9 mouse cellular contexts compared by ENCODE assay signal in the genomic region with DNA sequence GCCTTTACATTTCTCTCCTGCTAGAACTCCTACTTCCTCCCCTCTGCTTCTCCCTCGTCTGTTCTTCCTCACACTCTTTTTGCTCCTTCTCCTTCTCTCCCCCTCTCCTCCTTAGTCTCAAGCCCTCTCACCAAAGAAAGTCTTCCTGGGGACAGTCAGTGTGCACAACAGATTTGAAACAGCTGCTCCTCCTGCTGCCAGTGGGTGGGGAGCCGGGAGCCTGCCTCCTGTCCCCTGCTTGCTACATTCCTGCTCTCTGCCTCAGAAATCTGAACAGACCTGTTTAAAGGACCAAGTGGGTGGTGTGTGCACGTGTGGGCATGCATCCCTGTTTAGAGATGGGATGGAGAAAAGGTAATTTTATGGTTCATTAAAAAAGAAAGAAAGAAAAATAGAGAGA.
DNase-seq lines count a peak whose midpoint lies in the region; ATAC-seq and TF ChIP-seq lines count a peak whose summit lies in the region.
"Had no signal": no experiment of that assay in that cellular context is flagged by ENCODE, and none has a peak within 500 bp of the region (broad histone marks: within the 10 kb centered on the region; RNA-seq: fewer than 3 reads in every experiment).

No protein-coding gene starts in this region.

- TF ChIP-seq CTCF in gastrocnemius, adult 2 months (IDR thresholded peaks at IDR 0.05), result no peak

- ATAC-seq in embryonic facial prominence, embryonic 11.5 days (replicated peaks; ENCODE audit: insufficient number of reproducible peaks, low FRiP score, low TSS enrichment, low read depth), result 0 out of 2 replicates have a peak, but pooled peaks have one; percentile 68
- no peak for ATAC-seq in liver, embryonic 12.5 days

- H3K4me1 ChIP-seq in embryonic facial prominence, embryonic 11.5 days (ENCODE audit: control insufficient read depth, insufficient read depth, low read length), result peaks cover 9% of the 10 kb centered on the region
- peaks cover 32% of the 10 kb centered on the region for H3K4me1 ChIP-seq in limb, embryonic 10.5 days
- no peaks in the 10 kb centered on the region for H3K4me1 ChIP-seq in liver, embryonic 12.5 days

- WGBS in embryonic facial prominence, embryonic 11.5 days, result 0% methylated on average over 3 of the region's 3 CpGs
- WGBS in limb, embryonic 10.5 days, result 2% methylated on average over 3 of the region's 3 CpGs
- 22% methylated on average over 3 of the region's 3 CpGs for WGBS in liver, embryonic 12.5 days (ENCODE audit: insufficient replicate concordance)

- H3K27me3 ChIP-seq in embryonic facial prominence, embryonic 11.5 days (ENCODE audit: control insufficient read depth, insufficient read depth, low read length), result no peaks in the 10 kb centered on the region
- no peaks in the 10 kb centered on the region for H3K27me3 ChIP-seq in limb, embryonic 10.5 days (ENCODE audit: low read depth, poor library complexity, severe bottlenecking)
- H3K27me3 ChIP-seq in liver, embryonic 12.5 days (replicated peaks), result no peaks in the 10 kb centered on the region

- no peaks in the 10 kb centered on the region for H3K36me3 ChIP-seq in embryonic facial prominence, embryonic 11.5 days (replicated peaks; ENCODE audit: control insufficient read depth, insufficient read depth, low read depth, low read length)
- no peaks in the 10 kb centered on the region for H3K36me3 ChIP-seq in limb, embryonic 10.5 days
- H3K36me3 ChIP-seq in liver, embryonic 12.5 days, result no peaks in the 10 kb centered on the region

- no peaks in the 10 kb centered on the region for H3K9me3 ChIP-seq in embryonic facial prominence, embryonic 11.5 days (replicated peaks; ENCODE audit: control insufficient read depth, low read length)
- H3K9me3 ChIP-seq in limb, embryonic 10.5 days (replicated peaks), result no peaks in the 10 kb centered on the region
- no peaks in the 10 kb centered on the region for H3K9me3 ChIP-seq in liver, embryonic 12.5 days (replicated peaks)

- DNase-seq in gastrocnemius, postnatal 10 days, result peak; percentile 29
- no peak for DNase-seq in gastrocnemius, adult 2 months
- DNase-seq in embryonic facial prominence, embryonic 11.5 days (ENCODE audit: low spot score), result peak; percentile 72
- peak; percentile 26 to 40 for DNase-seq in heart, postnatal 14 days
- peak; percentile 55 for DNase-seq in limb, embryonic 10.5 days (ENCODE audit: low spot score)
- peak; percentile 42 for DNase-seq in retina, postnatal 1 day
- DNase-seq in thymus, postnatal 10 days (ENCODE audit: low spot score in 2 of 2), result no peak

- no peak overlapping the region for H3K27ac ChIP-seq in gastrocnemius, adult 2 months
- H3K27ac ChIP-seq in embryonic facial prominence, embryonic 11.5 days (replicated peaks; ENCODE audit: low read depth, low read length), result peak overlapping the region; percentile 58; the same call in 1 of the 2 replicates
- peak overlapping the region; percentile 70 for H3K27ac ChIP-seq in limb, embryonic 10.5 days
- H3K27ac ChIP-seq in liver, embryonic 12.5 days, result no peak overlapping the region
- H3K27ac ChIP-seq: macrophage had no signal

- H3K9ac ChIP-seq in embryonic facial prominence, embryonic 11.5 days (replicated peaks; ENCODE audit: low read length), result no peak overlapping the region
- H3K9ac ChIP-seq in liver, embryonic 12.5 days, result no peak overlapping the region

- no peak overlapping the region for H3K4me3 ChIP-seq in gastrocnemius, adult 2 months
- no peak overlapping the region for H3K4me3 ChIP-seq in embryonic facial prominence, embryonic 11.5 days (ENCODE audit: low read depth, low read length)
- no peak overlapping the region for H3K4me3 ChIP-seq in limb, embryonic 10.5 days
- no peak overlapping the region for H3K4me3 ChIP-seq in liver, embryonic 12.5 days

- intact Hi-C loops in gastrocnemius, adult 2 months (cut with DNase I), result no loop called here
- intact Hi-C loops in heart, postnatal 14 days (cut with DNase I), result loop anchor here (5.0 kb wide), 1 partner anchor 377 kb away; no protein-coding TSS in a partner anchor

- no peak overlapping the region for H3K4me2 ChIP-seq in embryonic facial prominence, embryonic 11.5 days (ENCODE audit: low read depth, low read length)
- no peak overlapping the region for H3K4me2 ChIP-seq in liver, embryonic 12.5 days

Comparison
In these comparisons a context has a peak if more than half of its experiments do, and no peak if none do; other contexts are left out.
1. DNase-seq: peak in gastrocnemius, postnatal 10 days (single experiment), embryonic facial prominence, embryonic 11.5 days (single experiment), heart, postnatal 14 days (2 of 2), limb, embryonic 10.5 days (single experiment) and retina, postnatal 1 day (single experiment); none in gastrocnemius, adult 2 months (single experiment) and thymus, postnatal 10 days (0 of 2).
2. H3K27ac ChIP-seq: peak in embryonic facial prominence, embryonic 11.5 days (single experiment) and limb, embryonic 10.5 days (single experiment); none in gastrocnemius, adult 2 months (single experiment) and liver, embryonic 12.5 days (single experiment).